Mouse (Mus musculus) bone marrow macrophage, adult 2 months (primary cell): ENCODE results near the gene Ptpa. TPM values are rescaled to one million over a fixed set of nuclear protein-coding genes. Genes with fewer than 3 reads are reported as not detected.

ENCODE experiments used
- H3K27ac ChIP-seq: 2 replicates; pipeline ENCODE4 v1.5.1; 2012; ENCODE audit warnings: low read depth, low read length; ENCODE audit not compliant: insufficient read depth
- H3K4me1 ChIP-seq: 2 replicates; pipeline ENCODE4 v1.6.1; 2012; ENCODE audit warnings: low read length; ENCODE audit not compliant: control insufficient read depth, insufficient read depth
- H3K4me3 ChIP-seq: 2 replicates; pipeline ENCODE4 v1.5.1; 2012; ENCODE audit warnings: mild to moderate bottlenecking, low read length, moderate library complexity; ENCODE audit not compliant: insufficient read depth
- CTCF ChIP-seq: IDR thresholded peaks from 2 replicates; pipeline ENCODE4 v1.5.1; 2012; ENCODE audit warnings: low read depth, mild to moderate bottlenecking, low read length, moderate library complexity
- POLR2A ChIP-seq: IDR thresholded peaks from 2 replicates; pipeline ENCODE4 v1.6.1; 2012; ENCODE audit warnings: mild to moderate bottlenecking, low read depth, low read length, borderline replicate concordance
- polyA plus RNA-seq: library from polyadenylated mRNA; stranded (reverse); fragments of >200 nt; gene quantifications from 2 replicates; pipeline ENCODE4 v1.2.4, GENCODE M21; 2012; ENCODE audit not compliant: missing spikeins, insufficient read depth, insufficient read length

Gene Ptpa
- polyA plus RNA-seq: 110 TPM in 2 replicates

- Histone ChIP-seq H3K4me3 (peak within 1 kb of the TSS; percentile 62), H3K4me1 (peaks cover 15% of the 10 kb centered on the region), H3K27ac (peak within 1 kb of the TSS; percentile 66)
- peak; percentile 100 for TF ChIP-seq POLR2A
- no peak for TF ChIP-seq CTCF
These were observed at the start of gene Ptpa for GRCm38 (mm10) chr2:30415936-30416648. Gene Ptpa (plus strand): TSS chr2:30416039.

DNA sequence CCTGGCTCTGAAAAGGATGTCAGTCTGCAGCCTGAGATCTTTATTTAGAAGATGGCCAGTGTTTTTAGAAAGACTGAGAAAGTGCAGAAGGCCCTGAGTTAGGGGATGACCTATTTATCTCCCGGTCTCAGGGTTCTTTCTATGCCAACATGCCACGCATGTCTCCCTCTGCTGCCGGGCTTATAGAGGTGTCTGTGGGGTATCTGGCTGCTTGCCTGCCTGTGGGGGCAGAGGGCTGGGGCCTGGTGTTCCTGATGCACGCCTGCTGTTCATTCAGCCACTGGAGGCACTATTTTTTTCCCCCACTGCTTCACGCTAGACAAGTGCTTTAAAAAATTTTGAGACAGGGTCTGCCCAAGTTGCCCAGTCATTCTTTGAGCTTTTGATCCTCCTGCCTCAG, 49.6 kb upstream of the Ptpa start:
- no peak overlapping the region for H3K27ac ChIP-seq
- no peak overlapping the region for H3K4me3 ChIP-seq
- TF ChIP-seq POLR2A (no peak), CTCF (no peak)
- peaks cover 11% of the 10 kb centered on the region for H3K4me1 ChIP-seq

DNA sequence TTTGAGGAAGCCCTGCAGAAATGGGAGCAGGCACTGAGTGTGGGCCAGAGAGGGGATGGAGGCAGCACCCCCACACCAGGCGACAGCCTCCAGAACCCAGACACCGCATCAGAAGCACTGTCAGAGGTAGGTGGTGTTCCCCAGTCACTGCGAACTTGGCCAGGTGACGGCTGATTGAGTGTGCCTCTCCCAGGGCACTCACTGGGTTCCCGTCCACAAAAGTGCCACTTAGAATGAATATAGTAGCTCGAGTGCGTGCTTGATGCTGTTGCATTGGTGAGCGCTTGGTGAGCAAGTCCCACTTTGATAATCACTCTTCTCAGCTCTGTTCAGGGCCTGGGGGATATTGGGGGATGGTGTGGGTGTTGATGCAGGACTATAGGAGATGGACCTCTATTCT, 44.3 kb upstream of the Ptpa start:
- TF ChIP-seq POLR2A: no peak
- TF ChIP-seq CTCF: no peak
- no peak overlapping the region for H3K27ac ChIP-seq
- no peak overlapping the region for H3K4me3 ChIP-seq
- no peaks in the 10 kb centered on the region for H3K4me1 ChIP-seq

DNA sequence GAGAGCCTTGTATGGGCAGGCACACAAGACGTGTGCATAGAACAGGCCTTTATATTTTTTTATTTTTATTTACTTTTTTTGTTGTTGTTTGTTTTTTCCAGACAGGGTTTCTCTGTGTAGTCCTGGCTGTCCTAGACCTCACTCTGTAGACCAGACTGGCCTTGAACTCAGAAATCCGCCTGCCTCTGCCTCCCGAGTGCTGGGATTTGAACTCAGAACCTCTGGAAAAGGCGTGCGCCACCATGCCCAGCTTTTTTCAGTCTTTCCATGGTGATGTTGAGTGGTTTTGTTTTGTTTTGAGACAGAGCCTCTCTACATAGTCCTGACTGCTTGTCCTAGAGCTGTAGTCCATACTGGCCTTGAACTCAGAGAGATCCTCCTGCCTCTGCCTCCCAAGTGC, 43.1 kb upstream of the Ptpa start:
- no peak for TF ChIP-seq CTCF
- TF ChIP-seq POLR2A: no peak
- no peak overlapping the region for H3K27ac ChIP-seq
- H3K4me1 ChIP-seq: no peaks in the 10 kb centered on the region
- H3K4me3 ChIP-seq: no peak overlapping the region

DNA sequence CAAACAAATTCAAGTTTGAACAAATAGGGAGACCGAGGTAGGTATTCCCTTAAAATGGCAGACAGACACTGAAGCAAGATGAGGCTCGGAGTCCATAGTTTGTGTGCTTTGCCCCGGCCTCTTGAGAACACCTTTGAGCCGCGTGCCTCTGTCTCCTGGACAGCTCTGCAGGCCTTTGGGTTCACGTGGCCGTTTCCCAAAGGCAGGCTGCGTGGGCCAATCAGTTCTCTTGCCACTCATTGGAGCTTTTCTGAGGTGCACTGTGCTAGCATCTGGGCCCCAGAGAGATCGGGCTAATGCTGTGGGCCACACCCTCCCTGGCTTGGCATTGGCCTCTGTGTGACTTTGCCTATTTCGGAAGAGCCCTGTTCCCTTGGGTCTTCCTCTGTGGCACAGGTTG, 39.9 kb upstream of the Ptpa start:
- H3K27ac ChIP-seq: no peak overlapping the region
- no peaks in the 10 kb centered on the region for H3K4me1 ChIP-seq
- H3K4me3 ChIP-seq: no peak overlapping the region
- no peak for TF ChIP-seq CTCF
- no peak for TF ChIP-seq POLR2A

DNA sequence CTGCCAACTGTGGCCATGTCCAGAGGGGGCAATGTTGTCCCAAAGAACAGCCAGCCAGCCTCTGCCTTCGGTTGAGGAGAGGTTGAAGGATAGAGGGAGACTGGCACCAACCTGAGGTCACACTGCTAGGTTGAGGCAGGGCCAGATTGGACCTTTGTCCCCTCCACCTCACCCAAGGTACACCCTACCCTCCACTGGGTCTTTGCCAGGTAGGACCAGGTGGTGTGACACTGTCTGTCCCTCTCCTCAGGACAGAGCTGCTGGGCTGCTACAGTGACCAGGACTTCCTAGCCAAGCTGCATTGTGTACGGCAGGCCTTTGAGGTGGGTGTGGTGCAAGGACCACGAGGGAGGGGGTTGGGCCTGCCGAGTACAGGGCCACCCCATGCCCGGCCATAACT, 38.1 kb upstream of the Ptpa start:
- Histone ChIP-seq H3K27ac (no peak overlapping the region), H3K4me3 (no peak overlapping the region), H3K4me1 (no peaks in the 10 kb centered on the region)
- no peak for TF ChIP-seq POLR2A
- TF ChIP-seq CTCF: no peak

- H3K4me1 ChIP-seq: 0 out of 2 replicates have a peak, but pooled peaks cover under 1% of the 10 kb centered on the region
- no peak overlapping the region for H3K27ac ChIP-seq
- H3K4me3 ChIP-seq: no peak overlapping the region
- TF ChIP-seq CTCF (no peak), POLR2A (no peak)
These were observed 36.5 kb upstream of the Ptpa start for GRCm38 (mm10) chr2:30379307-30379706.

- no peak for TF ChIP-seq POLR2A
- TF ChIP-seq CTCF: no peak
- peaks cover 10% of the 10 kb centered on the region for H3K4me1 ChIP-seq
- H3K27ac ChIP-seq: no peak overlapping the region
- no peak overlapping the region for H3K4me3 ChIP-seq
These were observed 35.1 kb upstream of the Ptpa start for GRCm38 (mm10) chr2:30380564-30381376.

DNA sequence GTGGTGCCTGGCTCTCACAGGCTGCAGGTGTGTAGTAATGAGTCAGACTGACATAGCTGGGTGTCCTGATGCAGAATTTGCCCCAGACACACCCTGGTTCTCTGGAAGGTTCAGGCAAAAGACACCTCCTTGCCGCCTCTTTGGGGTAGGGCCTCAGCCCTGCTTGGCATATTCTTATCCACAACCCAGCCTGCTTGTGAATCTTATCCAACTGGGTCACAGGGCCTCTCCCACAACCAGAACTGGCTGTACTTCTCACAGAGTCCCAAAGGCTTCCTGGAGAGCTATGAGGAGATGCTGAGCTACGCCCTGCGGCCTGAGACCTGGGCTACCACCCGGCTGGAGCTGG, 34.5 kb upstream of the Ptpa start:
- no peak overlapping the region for H3K27ac ChIP-seq
- H3K4me3 ChIP-seq: no peak overlapping the region
- no peak for TF ChIP-seq CTCF
- no peak for TF ChIP-seq POLR2A
- H3K4me1 ChIP-seq: peaks cover 10% of the 10 kb centered on the region

DNA sequence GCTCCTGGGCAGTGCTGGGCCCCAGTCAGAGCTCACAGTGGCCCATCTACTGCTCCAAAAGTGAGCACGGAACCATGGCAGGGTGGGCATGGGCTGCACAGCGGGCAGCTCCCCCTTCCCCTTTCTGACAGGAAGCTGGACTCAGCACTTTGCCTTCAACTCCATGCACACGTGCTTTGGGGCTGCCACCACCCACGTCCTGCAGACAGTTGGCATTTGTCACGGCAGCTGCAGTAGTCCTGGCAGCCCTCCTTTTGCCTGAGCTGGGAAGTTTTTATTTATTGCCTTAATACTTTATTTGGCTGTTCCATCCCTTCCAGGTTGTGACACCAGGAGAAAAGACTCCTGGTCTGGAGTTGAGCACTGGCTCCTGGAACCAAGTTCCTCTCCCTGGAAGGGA, 31.0 kb upstream of the Ptpa start:
- Histone ChIP-seq H3K27ac (no peak overlapping the region), H3K4me3 (no peak overlapping the region), H3K4me1 (peaks cover 10% of the 10 kb centered on the region)
- no peak for TF ChIP-seq CTCF
- no peak for TF ChIP-seq POLR2A
